Mouse (Mus musculus) right cerebral cortex, adult 2 months (tissue): ENCODE results near the gene Sh3rf3.
A peak's percentile ranks its signal among the peaks of the same experiment; 100 is the strongest.

ENCODE experiments used
- DNase-seq, 2 experiments: peaks; one replicate each; pipeline ENCODE4 v3.0.0; 2021 to 2022; ENCODE audit warnings: low spot score in 2 of 2

The Sh3rf3 gene

DNA sequence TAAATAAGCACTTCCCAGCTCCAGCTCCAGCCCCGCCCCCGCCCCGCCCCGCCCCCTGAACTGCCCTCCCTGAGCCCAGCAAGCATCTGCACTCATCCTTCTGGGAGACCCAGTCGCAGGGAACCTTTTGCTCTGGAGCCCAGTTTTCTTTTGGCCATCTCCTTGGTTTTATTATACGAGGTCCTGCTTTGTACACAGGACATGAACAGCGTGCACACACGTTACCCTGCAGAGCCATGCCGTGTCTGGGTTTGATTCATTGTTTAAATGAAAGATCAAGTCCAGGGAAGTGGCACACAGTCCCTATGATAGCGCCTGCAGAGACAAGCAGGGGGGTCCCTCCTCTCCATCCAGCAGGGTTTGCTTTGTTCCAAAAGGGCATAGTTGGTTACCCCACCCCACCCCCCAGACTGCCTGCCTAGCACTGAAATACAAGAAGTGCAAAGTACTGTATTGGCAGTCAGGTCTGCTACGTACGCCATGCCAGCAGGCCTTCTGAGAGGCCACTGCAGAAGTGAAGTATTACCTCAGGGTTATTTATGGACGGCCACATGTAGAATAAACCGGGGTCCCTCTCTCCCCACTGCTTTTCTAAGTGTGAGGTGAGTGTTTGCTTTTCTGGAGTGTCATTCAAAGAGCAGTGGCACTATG is 41.5 kb downstream of the Sh3rf3 start:
- no peak for DNase-seq

- DNase-seq, result no peak
These were observed 42.1 kb downstream of the Sh3rf3 start for GRCm38 (mm10) chr10:58855199-58855751.

GRCm38 (mm10) chr10:58855814-58856213 is 42.7 kb downstream of the Sh3rf3 start:
- DNase-seq, result no peak

DNA sequence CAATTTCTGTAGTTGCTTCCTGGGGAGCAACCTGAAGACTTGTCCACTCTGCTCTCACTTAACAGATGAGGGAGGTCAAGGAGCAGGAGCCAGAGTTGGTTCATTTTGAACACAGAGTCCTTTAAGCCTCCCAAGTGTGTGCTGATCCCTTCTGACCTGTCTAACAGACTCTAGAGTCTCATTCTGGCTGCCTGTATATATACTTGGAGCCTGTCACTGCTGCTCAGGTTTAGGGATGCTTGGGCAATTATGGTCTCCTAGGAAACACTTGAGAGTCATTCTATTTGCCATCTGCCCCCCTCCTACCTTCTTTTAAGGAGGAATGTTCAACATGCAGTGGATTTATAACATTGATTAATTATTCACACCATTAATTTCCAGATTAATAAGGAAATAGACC is 43.6 kb downstream of the Sh3rf3 start:
- DNase-seq, result no peak

- no peak for DNase-seq
These were observed 51.6 kb downstream of the Sh3rf3 start for GRCm38 (mm10) chr10:58864735-58865134.

- DNase-seq, result no peak
These were observed 54.4 kb downstream of the Sh3rf3 start for GRCm38 (mm10) chr10:58867536-58867935.

DNA sequence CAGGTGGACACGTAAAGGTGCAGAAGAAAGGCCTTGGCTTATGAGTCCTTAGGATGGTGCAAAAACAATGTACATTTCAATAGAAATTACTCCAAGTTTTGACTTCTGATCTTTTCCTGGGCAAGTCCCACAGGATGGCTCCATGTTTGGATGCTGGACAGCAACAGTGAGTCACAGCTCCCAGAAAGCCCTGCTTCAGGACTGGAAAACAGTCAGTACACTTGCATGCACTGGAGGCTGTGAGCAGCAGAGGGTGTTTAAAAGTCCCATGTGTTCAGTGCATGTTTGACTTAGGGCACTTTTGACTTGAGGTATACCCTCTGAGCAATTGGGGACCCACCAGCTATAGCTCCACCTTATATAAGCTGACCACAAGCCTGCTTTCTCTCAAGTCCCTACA is 56.7 kb downstream of the Sh3rf3 start:
- no peak for DNase-seq

DNA sequence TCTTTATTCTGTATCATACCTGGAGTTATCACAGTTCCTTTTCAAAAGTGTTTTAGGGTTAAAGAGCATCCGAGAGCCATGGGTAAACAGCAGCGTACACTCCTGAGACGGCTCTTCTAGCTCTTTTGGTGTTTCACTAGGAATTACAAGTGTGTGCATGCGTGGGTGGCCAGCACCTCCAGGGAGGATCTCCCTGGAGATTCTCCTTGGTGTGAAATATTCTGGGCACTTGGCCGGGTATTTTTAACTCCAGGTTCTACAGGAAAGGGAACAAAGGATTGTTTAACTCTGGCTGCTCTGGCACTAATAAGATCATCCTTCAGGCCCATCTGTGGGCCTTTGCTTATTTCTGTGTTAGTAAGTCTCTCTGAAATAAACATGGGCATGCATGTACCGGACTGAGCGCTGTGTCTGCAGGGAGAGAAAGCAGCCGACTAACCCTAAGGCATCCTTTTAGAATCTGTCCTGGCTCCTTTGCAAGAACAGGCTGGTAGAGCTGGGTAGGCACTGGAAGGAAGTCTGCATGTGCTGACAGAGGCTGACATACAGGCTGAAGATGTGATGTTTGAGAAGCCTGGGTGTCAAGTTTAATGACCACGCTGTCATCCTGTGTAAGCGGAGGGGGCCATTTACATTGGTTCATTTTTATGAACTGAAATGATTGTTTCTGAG is 58.1 kb downstream of the Sh3rf3 start:
- peak; percentile 80 for DNase-seq

- DNase-seq, result no peak
These were observed 58.8 kb downstream of the Sh3rf3 start for GRCm38 (mm10) chr10:58871821-58872577.

DNA sequence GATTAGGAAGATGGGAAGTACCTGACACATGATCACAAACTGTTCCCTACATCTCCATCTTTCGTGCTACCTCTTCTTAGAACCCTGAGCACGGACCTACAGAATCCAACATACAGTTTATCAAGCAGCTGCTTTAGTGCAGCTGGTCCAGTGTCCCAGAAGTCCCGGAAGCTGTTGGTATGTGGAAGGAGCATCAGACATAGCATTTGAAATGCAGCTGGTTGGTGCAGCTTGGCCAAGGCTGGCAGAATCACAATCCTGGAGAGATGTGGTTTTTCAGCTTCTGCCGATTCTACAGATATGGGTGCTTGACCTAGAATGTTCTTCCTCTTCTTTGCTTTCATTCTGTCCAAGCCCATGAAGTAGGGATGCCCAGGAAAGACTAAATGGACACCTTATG is 64.7 kb downstream of the Sh3rf3 start:
- no peak for DNase-seq

GRCm38 (mm10) chr10:58878636-58879035 is 65.5 kb downstream of the Sh3rf3 start:
- DNase-seq, result no peak

DNA sequence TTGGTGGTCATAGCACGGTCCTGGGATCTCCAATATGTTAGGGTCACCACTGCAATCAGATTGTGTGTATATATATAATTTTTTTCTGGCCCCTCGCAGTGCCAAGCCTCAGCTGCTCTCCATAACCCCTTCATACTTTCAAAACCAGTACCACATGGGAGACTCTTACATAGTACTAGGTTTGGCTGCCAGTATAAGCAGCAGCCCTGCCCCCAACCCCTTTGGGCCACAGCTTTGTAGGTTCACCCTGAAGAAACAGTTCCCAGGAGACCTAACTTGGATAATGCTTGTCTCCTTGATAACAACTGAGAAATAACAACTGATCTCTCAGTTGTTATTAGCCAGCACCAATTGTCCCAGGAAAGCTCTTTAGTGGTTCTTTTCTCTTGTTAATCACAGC is 69.6 kb downstream of the Sh3rf3 start:
- no peak for DNase-seq

GRCm38 (mm10) chr10:58885351-58885750 is 72.2 kb downstream of the Sh3rf3 start:
- no peak for DNase-seq

DNA sequence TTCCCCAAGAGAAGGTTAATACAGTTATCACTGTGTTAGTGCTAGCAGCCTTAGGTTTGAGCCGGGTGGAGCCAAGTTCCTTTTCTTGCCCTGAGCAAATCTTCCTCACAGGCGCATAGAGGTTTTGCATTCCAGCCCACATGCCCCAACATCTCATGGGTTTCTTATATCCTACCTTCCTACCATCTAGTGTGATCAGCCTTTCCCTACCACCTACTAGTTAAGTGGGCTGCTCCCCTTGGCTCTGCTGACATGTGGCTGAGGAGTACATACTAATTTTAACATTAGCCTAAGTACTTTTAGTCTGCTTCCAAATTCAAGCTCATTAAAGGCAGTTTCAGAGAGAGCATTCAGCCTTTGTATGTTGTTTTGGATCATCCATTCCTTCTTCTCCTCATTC is 72.7 kb downstream of the Sh3rf3 start:
- no peak for DNase-seq

DNA sequence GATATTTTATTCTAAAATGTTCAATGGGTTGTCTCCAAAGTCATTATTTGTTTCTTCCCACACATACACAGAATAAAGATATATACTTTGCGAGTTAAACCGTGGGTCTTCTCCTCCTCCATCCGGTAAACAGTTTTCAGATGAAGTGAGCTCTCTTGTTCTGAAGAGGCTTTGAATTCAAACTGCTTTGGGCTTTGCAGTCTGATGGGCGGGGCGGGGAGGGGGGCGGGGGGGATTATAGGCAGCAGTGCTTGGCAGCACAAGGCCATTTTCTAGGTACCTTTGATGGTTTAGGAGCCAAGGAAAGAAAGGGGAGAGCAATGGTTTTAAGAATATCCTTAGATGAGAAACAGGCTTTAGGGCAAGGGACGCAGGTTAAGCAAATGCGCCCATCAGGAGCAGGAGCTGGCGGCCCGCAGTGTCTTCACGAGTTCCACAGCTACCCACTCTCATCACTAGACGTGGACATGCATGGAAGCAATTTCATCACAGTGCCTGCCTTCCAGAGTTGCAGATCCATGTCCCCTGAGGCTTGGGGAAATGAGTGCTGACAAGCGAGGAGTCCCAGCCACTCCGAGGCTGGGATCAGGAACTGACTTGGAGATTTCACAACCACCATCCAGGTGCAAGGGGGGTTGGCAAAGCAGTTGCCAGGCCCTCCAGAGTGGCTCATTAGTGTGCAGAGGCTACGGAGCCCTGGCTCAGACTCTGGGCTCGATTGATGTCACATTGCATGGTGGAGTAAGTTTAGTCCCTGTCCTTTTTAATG is 77.7 kb downstream of the Sh3rf3 start:
- no peak for DNase-seq

DNA sequence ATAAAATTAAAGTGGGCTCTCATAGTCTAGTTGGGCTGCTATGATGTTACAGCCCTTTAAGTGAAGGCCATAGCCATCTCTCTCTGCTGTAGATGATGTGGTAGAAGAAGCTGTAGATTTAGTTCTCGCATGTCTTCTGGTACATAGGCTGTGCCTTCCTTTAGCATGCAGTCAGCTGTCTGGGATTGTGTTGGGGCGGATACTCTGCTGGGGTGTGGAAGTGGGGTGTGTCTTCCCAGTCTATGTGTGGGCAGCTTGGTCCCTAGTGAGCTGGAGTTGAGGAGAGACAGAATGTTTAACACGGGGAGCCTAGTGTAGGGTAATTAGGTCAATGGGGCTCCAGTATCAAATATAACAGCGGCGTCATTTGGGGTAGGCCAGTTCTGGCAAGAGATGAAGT is 82.3 kb downstream of the Sh3rf3 start:
- peak in 1 of 2 experiments; percentile 42 for DNase-seq

GRCm38 (mm10) chr10:58897009-58897543 is 83.9 kb downstream of the Sh3rf3 start:
- DNase-seq, result no peak

GRCm38 (mm10) chr10:58905253-58905652 is 92.1 kb downstream of the Sh3rf3 start:
- DNase-seq, result no peak

- no peak for DNase-seq
These were observed 93.9 kb downstream of the Sh3rf3 start for GRCm38 (mm10) chr10:58907001-58907443.

DNA sequence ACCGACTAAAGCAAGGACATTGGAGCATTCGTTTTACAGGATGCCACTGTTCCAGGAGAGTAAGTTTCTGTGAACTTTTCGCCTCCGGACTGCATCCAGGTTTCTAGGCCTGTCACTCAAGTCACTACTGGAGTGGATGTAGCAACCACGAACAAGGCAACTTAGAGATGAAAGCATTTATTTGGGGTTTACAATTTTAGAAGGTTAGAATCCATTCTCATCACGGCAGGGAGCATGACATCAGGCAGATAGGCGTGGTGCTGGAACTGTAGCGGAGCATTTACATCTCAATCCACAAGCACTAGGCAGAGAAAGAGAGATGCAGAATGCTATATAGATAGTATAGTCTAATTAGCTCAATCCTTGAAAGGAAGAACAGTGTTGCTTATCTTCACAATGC is 95.3 kb downstream of the Sh3rf3 start:
- DNase-seq, result no peak
